ENCODE assay signal across 27 mouse cellular contexts in the genomic region with DNA sequence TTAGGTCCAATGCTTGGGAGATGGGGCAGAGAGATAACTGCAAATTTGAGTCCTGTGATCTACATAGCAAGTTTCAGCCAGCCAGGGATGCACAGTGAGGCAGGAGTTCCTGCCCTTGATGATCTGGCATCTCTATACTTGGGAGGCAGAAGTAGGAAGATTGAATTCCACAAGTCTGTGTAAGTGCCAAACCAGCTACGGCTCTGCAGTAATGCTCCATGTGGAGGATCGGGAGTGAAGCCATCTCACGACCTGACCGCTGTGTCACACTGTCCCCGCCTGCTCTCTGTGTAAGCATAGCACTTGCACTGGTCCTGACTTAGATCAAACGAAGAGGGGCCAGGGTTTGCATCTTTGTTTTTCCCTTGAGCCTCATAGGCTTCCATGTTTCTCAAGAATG.
"Had no signal": no experiment of that assay in that cellular context is flagged by ENCODE, and none has a peak within 500 bp of the region (broad histone marks: within the 10 kb centered on the region; RNA-seq: fewer than 3 reads in every experiment).

No protein-coding gene starts in this region.

- H3K4me2 ChIP-seq: forebrain, embryonic 15.5 days; heart, embryonic 13.5 days; heart, embryonic 15.5 days; hindbrain, embryonic 13.5 days; hindbrain, embryonic 15.5 days; kidney, embryonic 15.5 days; limb, embryonic 12.5 days; liver, embryonic 11.5 days; liver, embryonic 13.5 days; liver, embryonic 15.5 days had no signal

- H3K27ac ChIP-seq: forebrain, embryonic 15.5 days; heart, embryonic 10.5 days; heart, embryonic 13.5 days; heart, embryonic 15.5 days; hindbrain, embryonic 13.5 days; hindbrain, embryonic 15.5 days; hindbrain, postnatal 0 days; kidney, embryonic 15.5 days; kidney, postnatal 0 days; limb, embryonic 10.5 days; limb, embryonic 12.5 days; liver, embryonic 13.5 days; liver, embryonic 15.5 days had no signal

- H3K27me3 ChIP-seq: forebrain, embryonic 15.5 days; heart, embryonic 13.5 days; heart, embryonic 15.5 days; hindbrain, embryonic 13.5 days; hindbrain, embryonic 15.5 days; kidney, embryonic 15.5 days; limb, embryonic 12.5 days; liver, embryonic 13.5 days; liver, embryonic 15.5 days had no signal

- H3K9me3 ChIP-seq: forebrain, embryonic 15.5 days; heart, embryonic 10.5 days; heart, embryonic 13.5 days; heart, embryonic 15.5 days; hindbrain, embryonic 13.5 days; hindbrain, embryonic 15.5 days; kidney, embryonic 15.5 days; limb, embryonic 10.5 days; limb, embryonic 12.5 days; liver, embryonic 13.5 days; liver, embryonic 15.5 days had no signal

- ATAC-seq: forebrain, embryonic 15.5 days; forebrain, postnatal 0 days; hindbrain, postnatal 0 days; intestine, embryonic 16.5 days; liver, postnatal 0 days had no signal

- H3K9ac ChIP-seq: forebrain, embryonic 15.5 days; forebrain, postnatal 0 days; heart, embryonic 13.5 days; heart, embryonic 15.5 days; hindbrain, embryonic 13.5 days; hindbrain, embryonic 15.5 days; kidney, embryonic 15.5 days; limb, embryonic 12.5 days; liver, embryonic 13.5 days; liver, embryonic 15.5 days; liver, postnatal 0 days had no signal

- H3K4me3 ChIP-seq: forebrain, embryonic 15.5 days; heart, embryonic 10.5 days; heart, embryonic 13.5 days; heart, embryonic 15.5 days; hindbrain, embryonic 13.5 days; hindbrain, embryonic 15.5 days; kidney, embryonic 15.5 days; limb, embryonic 10.5 days; limb, embryonic 12.5 days; liver, embryonic 13.5 days; liver, embryonic 15.5 days had no signal

- H3K4me1 ChIP-seq: forebrain, embryonic 15.5 days; heart, embryonic 10.5 days; heart, embryonic 13.5 days; heart, embryonic 15.5 days; hindbrain, embryonic 13.5 days; hindbrain, embryonic 15.5 days; kidney, embryonic 15.5 days; limb, embryonic 10.5 days; limb, embryonic 12.5 days; liver, embryonic 13.5 days; liver, embryonic 15.5 days had no signal

- DNase-seq: forebrain, postnatal 0 days; heart, adult 18-20 months; heart, postnatal 10 days; kidney, adult 11 months; kidney, adult 2 months; kidney, adult 9 months; kidney, postnatal 14 days; kidney, postnatal 36 days; layer of hippocampus, adult 9-11 months; layer of hippocampus, postnatal 36 days; liver; liver, embryonic 13.5 days; liver, postnatal 0 days had no signal
